Mouse (Mus musculus) lung, adult 18-20 months (tissue): ENCODE data around the gene Fpr1.
"Not testable (repeated sequence)": the region's sequence is repeated elsewhere in the genome, so short reads cannot be mapped to it uniquely, and the experiment has no call there.

Experiments used
- DNase-seq, 2 experiments: peaks; one replicate each; pipeline ENCODE4 v3.0.0; 2022; ENCODE audit warnings: mixed read lengths in 2 of 2

The Fpr1 gene

DNA sequence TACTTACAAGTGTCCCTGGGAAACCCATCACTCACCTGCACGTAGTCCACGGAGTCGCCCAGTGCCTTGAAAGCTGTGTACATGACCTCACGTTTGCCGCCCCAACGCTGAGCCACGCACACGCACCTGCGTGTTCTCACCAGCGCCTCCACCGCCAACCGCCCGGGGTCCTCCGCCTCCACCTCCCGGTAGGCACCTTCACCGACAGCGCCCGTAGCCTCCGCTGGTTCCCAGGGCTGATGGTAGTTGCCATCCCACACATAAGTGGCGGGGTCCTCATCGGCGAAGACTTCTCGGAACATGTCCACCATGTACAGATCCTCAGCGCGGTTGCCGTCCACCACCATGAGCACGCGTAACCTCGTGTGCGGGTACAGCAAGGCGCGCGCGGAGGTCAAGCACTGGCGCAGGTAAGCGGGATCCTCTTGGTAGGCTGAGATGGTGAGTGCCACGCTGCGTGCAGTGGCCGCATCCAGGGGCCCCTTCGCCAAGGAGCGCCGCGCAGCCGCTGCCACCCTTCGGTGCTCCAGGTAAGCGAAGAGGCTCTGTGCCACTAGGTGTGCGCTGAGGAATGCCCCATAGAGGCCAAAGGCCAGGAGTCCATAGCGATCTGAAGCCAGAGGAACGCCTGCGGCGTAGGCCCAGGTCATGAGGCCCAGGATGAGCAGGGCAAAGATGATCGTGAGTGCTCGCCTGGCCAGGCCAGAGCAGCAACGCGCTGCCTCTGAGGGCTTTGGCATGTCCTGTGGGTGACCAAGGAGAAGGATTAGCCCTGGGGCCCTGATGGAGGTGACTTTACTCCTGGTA is 33.6 kb downstream of the Fpr1 start:
- no peak for DNase-seq

DNA sequence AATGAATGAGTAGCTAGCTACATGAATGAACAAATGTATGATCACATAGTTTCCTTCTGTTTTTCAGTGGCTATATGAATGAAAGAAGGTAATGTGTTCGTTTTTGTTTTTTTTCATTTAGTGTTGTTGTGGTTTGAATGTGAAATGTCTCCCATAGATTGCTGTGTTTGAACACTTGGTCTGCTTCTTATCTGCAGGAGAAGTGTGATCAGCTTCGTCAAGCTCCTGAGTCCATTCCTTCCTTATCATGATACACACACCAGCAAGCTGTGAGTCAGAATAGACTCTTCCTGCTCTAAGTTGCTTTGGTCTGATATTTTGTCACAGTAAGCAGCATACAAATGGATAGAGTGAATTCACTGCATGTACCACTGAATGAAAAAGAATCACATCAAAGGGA is 34.8 kb downstream of the Fpr1 start:
- no peak for DNase-seq

DNA sequence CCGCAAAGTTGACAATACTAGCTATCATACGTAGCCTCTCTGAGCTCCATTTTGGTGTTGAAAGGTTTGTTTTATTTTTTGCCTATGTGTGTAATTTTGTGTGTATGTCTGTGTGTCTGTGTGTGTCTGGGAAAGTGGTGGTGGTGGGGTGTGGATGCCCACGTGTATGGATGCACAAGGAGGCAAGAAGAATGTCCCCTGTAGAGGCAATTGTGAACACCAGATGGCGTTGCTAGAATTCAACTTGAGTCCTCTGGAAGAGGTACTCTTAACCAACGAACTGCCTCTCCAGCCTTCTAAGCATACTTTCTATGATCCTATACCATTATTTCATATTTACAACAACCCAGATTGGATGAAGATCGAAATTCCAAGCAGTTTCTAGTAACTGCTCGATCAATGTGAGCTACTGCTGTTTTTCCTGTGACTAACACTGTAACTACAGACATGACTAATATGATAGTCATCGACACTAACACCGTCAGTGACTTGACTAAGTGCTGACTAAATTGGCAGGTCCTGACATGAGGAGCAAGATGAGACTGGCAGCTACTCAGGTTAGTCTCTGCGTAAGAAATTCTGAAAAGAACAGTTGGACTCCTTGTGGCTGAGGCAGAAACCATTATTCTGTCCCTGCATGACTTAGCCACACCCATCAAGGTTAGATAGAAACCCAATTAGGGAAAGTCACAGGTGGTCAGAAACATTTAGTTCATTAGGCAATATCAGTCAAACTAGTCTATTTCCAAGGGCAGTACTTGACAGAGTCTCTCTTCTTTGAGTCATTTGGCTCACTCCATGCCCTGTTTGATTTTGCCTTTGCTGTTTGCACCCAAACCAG is 38.3 kb downstream of the Fpr1 start:
- peak in 1 of 2 experiments; percentile 35 for DNase-seq

DNA sequence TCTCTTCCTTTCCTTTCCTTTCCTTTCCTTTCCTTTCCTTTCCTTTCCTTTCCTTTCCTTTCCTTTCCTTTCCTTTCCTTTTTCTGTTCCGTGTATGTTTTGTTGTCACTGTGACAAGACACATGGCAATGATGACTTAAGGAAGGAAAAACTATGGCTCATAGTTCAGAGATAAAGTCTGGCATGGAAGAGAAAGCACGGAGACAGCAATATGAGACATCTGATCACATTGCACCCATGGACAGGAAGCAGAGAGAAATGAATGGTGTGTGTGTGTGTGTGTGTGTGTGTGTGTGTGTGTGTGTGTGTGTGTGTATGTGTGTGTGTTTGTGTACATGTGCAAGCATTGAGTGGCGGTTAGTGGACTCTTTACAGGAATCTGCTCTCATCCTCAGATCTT is 39.1 kb downstream of the Fpr1 start:
- DNase-seq = not testable (repeated sequence)

DNA sequence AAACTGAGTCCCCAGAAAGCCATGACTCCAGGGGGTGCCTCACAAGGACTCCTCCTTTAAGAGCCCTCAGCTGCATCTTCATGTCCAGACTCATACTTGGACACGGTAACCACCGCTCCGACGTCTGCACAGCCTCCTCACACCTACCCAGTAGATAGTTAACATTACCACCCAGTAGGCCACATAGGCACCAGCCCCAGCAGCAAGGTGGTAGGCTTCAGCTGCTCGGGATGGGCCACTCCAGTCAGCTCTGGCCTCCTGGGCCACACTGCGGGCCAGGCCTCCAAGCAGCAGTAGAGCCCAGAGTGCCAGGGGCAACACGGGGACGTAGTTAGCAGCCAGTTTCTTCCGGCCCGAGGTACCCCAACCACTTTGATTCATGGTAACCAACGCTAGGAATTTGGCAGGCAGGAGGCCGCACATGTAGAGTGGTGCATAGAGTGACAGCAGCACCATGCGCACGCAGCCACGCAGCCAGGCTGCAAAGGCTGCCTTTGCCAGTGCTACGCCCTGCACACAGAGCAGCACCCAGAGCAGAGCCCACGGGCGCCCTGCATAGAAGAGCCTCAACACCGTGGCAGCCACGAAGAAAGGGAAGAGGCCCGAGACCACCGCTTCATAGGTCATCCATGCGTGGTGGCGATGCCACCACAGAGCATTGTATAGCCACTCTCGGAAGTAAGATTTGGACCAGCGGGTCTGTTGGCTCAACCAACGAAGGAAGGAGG is 40.0 kb downstream of the Fpr1 start:
- DNase-seq = no peak

GRCm38 (mm10) chr17:17840796-17841195 is 42.9 kb downstream of the Fpr1 start:
- no peak for DNase-seq

DNA sequence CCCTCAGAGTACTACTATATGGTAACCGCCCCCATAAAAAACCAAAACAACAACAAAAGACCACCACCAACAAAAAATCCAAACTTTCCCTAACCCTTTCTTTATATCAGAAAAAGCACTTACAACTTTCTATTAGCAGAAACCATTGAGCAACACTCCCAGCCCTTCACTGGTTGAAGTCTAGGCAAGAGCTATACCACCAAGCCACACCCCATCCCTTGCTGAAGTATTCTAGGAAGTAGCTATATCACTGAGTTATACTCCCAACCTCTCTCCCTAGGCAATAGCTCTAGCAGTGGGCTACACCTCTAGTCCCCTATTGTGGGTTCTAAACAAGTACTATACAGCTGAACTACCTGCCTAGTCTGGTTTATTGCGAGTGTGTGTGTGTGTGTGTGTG is 44.5 kb downstream of the Fpr1 start:
- DNase-seq = no peak

GRCm38 (mm10) chr17:17837919-17838701 is 45.6 kb downstream of the Fpr1 start:
- peak; percentile 99 for DNase-seq

GRCm38 (mm10) chr17:17837426-17837825 is 46.3 kb downstream of the Fpr1 start:
- peak in 1 of 2 experiments; percentile 23 for DNase-seq

GRCm38 (mm10) chr17:17836101-17836500 is 47.6 kb downstream of the Fpr1 start:
- DNase-seq = no peak

- DNase-seq = peak; percentile 64 to 71
Measured at GRCm38 (mm10) chr17:17834896-17835295, 48.8 kb downstream of the Fpr1 start.

DNA sequence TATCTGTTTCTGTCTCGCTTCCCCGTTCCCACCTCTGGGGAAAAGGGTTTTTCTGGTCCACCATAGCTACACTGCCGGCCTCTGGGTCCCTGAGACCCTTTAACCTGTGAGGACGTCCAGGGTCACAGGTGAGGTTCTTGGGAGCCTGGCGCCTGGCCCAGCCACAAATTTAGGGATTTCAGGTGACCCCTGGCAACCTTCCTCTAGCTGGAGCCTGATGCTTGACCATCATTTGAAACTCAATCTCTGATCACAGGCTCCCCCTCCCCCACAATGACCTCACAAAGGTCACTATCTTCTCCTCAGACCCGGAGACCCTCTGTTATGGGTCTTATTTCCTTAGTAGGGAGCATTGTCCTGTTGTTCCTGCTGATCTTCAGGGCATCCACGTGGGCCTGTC is 53.0 kb downstream of the Fpr1 start:
- no peak for DNase-seq

GRCm38 (mm10) chr17:17829816-17830535 is 53.8 kb downstream of the Fpr1 start:
- no peak for DNase-seq

- no peak for DNase-seq
Measured at GRCm38 (mm10) chr17:17829052-17829785, 54.5 kb downstream of the Fpr1 start.

- DNase-seq = peak; percentile 37 to 56
Measured at GRCm38 (mm10) chr17:17828191-17828981, 55.4 kb downstream of the Fpr1 start.

DNA sequence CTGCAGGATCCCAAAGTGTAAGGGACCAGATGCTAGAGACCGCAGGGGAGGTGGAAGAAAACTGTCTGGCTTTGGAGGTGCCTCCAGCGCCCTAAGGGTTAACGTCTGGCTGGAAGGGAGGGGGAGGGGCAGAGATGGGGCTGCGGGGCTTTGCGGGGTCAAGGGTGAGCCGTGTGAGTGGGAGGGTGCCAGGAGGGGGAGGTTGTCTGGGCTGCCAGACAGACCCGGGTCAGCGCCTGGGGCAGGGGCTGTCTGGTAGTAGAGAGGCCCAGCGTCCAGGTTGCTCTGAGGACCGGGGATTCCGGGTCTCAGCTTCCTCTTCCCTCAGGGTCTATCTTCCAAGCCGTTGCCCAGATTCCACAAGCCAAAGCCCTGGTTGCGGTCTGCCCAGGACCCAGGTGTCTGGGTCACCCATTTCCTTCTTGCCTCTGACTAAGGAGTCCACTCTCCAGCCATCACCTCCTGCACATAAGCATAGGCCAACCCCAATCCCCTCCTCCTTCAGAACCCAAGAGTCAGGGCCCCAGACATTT is 56.0 kb downstream of the Fpr1 start:
- DNase-seq = peak; percentile 41 to 60

DNA sequence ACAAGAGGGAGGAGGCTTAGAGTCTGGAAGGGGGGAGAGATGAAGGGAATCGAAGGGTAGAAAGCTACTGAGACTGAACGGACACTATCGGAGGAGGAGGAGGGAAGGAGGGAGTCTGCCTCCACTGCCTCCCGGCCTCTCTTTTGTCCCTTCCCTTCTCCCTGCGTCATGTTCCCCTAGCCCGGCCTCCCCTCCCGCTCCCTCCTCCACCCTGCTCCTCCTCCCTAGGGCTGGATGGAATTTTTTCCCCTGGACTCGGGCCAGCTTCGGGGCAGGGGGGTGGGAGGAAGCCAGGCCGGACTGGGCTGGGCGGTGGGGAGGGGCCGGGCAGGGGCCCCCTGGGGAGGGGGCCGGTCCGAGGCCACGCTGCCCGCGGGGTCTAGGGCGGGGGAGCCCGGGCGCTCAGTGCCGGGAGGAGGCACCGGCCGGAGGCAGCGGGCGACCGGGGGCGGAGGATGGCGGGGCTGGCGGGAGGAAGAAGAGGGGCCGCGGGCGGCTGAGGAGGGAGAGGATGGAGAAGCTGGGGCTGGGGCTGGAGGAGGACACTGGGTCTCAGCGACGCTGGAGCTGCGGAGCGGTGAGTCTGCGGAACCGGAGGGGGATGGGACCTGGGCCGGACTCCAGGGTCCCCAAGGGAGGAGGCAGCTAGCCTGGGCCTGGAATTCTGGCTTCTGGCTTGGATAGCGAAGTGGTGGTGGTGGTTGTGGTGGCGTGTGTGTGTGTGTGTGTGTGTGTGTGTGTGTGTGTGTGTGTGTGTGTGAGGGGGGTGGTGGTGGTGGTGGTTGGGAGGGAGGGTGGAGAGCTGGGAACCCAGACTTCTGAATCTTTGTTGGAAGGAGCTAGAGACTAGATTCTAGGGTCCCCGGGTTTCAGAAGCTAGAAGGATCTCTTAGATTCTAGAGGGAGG is 56.7 kb downstream of the Fpr1 start, which contains the start of gene Spaca6:
Spaca6 (plus strand) TSS at position 408 of the 907 bp plus-strand sequence.
- DNase-seq = peak; percentile 93 to 96
